Mouse (Mus musculus): ENCODE data around the gene St3gal3. TPM values are rescaled to one million over a fixed set of nuclear protein-coding genes. Genes with fewer than 3 reads are reported as not detected.
A peak's percentile ranks its signal among the peaks of the same experiment; 100 is the strongest.

St3gal3 gene
- total RNA-seq, 2 experiments from 2014 or later = 4.6 to 4.7 TPM

DNA sequence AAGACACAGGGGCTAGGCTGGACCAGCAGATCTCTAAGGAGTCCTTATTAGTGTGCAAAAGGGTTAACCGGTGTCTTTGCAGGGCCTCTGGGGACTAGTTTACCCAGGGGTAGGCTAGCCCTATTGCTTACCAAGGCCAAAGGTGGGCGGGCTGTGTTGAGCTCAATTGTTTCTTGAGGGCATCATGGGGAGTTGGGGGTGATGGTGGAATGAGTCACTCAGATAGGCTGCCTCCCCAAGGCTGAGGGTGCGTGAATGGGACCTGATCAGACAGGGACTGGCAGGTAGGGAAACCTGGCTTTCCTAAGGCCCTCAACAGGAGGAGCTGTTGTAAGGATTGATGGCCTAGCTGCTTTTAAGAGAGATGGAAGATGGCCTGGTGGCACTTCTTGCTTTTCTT is 142.7 kb downstream of the St3gal3 start:
- no peak for ATAC-seq (replicated peaks; ENCODE audit: poor library complexity)

DNA sequence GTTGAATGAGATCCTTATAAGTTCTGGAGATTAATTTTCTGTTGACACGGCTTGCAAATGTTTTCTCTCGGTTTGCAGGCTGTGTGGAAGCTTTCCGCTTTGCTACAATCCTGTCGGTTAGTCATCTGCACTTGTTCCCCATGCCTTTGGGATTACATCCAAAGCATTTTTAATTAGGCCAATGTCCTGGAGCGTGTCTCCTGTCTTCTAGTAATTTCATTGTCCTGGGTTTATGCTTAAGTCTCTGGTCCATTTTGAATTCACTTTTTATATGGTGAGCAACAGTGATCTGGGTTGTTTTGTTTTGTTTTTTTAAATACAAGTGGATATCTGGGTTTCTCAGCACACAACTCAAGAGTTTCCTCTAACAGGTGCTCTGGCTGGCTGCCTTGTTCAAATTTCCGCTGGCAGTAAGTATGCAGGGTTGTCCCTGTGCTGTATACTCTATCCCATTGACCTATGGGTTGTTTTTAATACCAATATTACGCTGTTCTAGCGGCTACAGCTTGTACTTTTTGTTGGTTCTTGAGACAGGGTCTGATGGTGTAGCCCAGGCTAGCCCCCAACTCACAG is 143.6 kb downstream of the St3gal3 start:
- ATAC-seq (replicated peaks; ENCODE audit: poor library complexity) = no peak

DNA sequence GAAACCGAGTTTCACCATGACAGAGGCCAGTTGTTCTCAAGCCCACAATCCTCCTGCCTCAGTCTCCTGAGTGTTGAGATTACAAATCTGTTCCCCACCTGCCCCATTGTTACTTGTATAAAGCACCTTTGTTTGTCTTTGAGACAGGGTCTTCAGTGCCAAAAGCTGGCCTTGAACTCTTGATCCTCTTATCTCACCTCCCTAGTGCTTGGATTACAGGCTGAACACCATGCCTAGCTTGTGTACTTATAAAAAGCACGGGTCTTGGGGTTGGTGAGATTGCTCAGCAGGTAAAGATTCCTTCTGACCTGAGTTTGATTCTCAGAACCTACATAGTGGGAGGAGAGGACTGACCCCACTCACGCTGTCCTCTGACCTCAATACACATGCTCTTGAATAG is 144.1 kb downstream of the St3gal3 start:
- no peak for ATAC-seq (replicated peaks; ENCODE audit: poor library complexity)

DNA sequence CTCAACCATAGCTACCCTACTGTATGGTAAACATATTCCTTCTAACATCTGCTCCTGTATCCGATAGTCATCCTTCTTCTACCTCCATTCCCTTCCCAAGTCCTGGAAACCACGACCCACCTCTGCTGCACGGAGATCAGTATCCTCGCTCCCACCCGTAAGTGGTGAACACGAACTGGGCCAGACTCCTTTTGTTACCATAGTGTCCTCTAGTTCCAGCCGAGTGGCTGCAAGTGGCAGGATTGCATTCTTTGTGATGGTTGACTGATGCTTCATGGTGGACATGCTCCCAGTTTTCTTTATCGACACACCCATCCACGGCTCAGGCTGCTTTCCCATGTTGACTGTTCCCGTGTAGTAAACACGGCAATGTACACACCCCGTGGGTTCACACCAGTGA is 144.9 kb downstream of the St3gal3 start:
- no peak for ATAC-seq (replicated peaks; ENCODE audit: poor library complexity)

DNA sequence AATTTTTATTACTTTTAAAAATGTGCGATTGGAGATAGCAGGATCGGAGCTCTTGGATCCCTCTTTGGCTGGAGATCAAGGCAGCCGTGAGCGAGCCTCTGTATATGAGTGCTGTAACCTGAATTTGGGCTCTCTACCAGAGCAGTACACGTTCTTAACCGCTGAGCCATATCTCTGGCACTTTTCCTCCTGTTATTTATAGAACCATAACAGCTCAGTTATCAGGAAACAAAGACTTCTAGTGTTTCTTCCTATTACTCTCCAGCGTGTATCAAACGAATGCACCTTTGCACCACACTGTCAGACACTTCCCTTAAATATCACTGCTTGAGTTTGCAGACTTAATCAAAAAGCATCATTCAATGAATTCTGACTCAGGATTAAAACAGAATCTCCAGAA is 147.9 kb downstream of the St3gal3 start:
- ATAC-seq (replicated peaks; ENCODE audit: poor library complexity) = peak; percentile 88

DNA sequence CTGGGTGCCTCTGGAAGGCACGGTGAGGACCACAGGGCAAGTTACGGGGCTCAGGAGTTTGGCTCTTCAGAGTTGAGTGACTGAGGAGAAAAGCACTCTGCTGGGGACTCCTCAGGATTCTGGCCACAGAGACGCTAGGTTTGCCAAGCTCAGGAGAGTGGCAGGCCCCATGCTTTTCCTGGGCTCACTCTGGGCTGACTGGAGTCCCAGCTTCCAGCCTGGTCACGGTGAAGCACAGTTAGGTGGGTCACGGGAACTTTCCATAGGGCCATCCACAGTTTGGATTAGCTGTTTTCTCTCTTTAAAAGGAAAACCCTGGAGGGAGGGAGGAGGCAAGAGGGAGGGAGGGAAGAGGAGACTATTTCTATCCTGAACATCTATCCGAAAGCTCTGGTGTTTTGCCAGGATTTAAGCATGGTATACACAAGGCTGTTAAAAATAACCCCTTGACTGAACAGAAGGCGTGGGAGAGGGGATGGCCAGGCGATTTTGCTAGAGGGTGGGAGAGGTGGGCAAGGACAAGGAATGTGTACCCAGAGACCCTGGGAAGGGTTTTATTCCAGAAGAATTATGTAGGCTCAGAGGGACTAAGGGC is 149.6 kb downstream of the St3gal3 start:
- no peak for ATAC-seq (replicated peaks; ENCODE audit: poor library complexity)

DNA sequence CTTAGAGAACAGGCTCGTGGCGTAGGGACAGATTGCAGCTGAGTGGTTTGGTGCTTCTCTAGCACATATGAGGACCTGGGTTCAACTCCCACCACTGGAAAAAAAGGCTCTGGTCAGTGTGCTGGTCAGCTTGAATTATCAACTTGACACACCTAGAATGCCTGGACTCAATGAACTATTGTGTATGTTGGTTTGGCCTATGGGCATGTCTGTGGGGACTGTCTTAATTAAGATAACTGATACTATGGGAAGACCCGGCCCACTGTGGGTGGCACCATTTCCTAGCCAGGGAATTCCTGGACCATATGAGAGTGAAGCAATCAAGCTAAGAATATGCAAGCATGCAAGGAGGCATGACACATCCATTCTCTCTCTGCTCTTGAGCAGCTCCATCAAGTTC is 150.5 kb downstream of the St3gal3 start:
- no peak for ATAC-seq (replicated peaks; ENCODE audit: poor library complexity)

- ATAC-seq (replicated peaks; ENCODE audit: poor library complexity) = 0 out of 2 replicates have a peak, but pooled peaks have one; percentile 15
These were observed 152.0 kb downstream of the St3gal3 start for GRCm38 (mm10) chr4:117982706-117983105.

GRCm38 (mm10) chr4:117981518-117981917 is 153.2 kb downstream of the St3gal3 start:
- no peak for ATAC-seq (replicated peaks; ENCODE audit: poor library complexity)

DNA sequence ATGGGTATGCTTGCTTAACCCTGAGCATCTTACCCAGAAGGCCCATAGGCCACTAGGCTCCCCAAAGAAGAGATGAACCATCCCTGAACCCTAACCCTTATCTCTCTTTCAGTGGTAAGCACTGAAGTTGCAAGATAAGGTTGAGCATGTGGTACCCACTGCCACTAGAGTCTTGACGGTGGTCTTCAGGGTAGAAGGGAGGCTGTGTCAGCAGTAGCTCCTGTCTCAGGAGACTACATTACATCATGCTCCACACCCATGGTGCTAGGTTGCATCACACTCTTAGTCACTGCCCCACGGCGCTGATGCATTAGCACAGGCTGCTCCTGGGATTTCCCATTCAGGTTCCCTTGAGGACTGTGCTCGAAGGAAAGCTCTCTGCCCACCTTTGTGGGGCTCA is 154.6 kb downstream of the St3gal3 start:
- peak; percentile 38; the same call in 1 of the 2 replicates for ATAC-seq (replicated peaks; ENCODE audit: poor library complexity)

DNA sequence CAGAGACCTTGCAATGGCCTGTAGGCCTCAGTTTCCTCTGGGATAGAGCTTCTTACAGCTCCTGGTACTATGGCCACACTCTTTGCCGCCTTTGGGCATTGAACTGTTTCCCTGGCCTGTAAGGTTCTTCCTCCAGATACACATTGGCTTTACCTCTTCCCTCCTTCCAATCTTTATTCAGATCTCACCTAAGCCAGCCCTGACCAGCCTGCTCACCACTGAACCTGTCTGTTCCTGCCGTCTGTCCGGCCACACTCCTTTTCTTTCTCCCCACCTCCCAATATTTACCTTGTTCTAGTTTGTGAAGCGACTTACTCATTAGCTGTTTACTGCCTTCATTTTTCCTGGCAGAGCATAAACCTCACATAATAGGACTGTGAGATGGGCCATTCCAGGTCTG is 155.5 kb downstream of the St3gal3 start:
- ATAC-seq (replicated peaks; ENCODE audit: poor library complexity) = no peak

- no peak for ATAC-seq (replicated peaks; ENCODE audit: poor library complexity)
These were observed 156.4 kb downstream of the St3gal3 start for GRCm38 (mm10) chr4:117978282-117978681.

GRCm38 (mm10) chr4:117977841-117978240 is 156.9 kb downstream of the St3gal3 start:
- ATAC-seq (replicated peaks; ENCODE audit: poor library complexity) = no peak

GRCm38 (mm10) chr4:117977371-117977770 is 157.3 kb downstream of the St3gal3 start:
- no peak for ATAC-seq (replicated peaks; ENCODE audit: poor library complexity)

DNA sequence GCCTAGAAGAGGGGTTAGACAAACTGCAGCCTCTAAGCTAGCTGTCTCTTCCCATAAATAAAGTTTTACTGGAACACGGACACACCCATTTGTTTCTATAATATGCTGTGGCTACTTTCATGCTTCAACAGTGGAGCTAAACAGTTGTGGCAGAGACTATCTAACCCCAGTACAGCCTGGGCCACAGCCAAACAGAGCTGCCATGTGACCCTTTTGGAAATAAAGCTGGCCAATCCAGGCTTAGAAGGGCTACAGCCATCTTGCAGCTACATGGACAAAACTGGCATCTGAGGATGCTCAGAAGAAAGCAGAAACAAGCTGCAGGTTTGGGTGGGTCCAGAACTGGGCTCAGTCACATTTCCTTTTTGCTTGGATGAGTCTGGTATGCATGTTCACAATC is 158.9 kb downstream of the St3gal3 start:
- no peak for ATAC-seq (replicated peaks; ENCODE audit: poor library complexity)

- ATAC-seq (replicated peaks; ENCODE audit: poor library complexity) = no peak
These were observed 160.0 kb downstream of the St3gal3 start for GRCm38 (mm10) chr4:117974719-117975118.

DNA sequence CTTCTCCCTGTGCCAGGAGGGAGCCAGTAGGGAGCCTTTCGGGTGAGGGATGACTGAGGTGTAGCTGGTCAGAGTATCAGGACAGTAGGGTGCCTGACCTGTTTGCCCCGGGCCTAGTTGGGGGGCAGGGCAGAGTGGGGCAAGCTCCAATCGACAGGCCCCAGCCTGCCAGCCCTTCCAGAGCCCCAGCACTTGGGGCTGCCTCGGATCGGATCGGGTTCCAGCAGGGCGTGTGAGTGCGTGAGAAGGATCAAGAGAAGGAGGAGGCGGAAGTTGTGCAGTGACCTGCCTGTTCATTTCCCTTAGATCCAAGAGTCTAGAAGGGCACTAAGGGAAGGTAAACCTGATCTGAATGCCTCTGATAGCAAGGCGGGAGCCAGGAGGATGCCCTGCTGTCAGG is 161.7 kb downstream of the St3gal3 start:
- no peak for ATAC-seq (replicated peaks; ENCODE audit: poor library complexity)

GRCm38 (mm10) chr4:117964346-117965025 is 170.2 kb downstream of the St3gal3 start:
- no peak for ATAC-seq (replicated peaks; ENCODE audit: poor library complexity)

DNA sequence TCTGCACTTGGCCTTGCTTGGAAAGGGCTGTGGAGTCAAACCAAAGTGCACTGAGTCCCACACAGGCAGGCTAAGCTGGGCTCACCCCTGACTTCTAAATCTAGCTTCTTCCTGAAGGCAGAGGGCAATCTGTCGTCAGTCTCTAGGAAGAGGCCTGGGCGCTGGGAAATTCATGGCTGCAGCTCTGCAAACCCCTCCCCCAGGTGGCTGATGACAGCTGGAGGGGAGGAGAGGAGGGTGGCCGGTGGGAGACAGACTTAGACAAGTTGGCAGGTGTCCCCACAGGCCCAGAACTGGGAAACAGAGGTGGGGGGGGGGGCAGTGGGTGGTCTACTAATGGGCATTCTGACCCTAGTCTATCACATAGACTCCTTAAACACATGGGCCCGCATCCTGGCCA is 177.2 kb downstream of the St3gal3 start:
- ATAC-seq (replicated peaks; ENCODE audit: poor library complexity) = no peak

DNA sequence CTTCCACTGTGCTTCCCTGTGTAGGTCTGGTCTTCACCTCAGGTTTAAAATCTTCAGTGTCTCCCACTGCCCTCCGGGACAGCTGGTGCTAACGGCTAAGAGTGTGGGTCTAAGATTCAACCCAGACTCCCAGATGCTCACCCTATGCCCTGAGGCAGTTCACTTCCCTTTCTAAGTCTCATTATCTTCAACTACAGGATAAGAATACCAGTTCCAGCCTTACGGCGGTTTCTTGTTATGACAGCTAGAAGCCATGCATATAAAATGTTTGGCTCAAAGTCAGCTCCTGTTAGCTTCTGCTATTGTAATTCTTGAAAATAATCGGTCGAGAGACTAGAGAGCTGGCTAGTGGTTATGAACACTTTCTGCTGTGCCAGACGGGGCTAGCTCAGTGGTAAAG is 187.2 kb downstream of the St3gal3 start:
- ATAC-seq (replicated peaks; ENCODE audit: poor library complexity) = no peak

GRCm38 (mm10) chr4:117946639-117947305 is 187.9 kb downstream of the St3gal3 start:
- no peak for ATAC-seq (replicated peaks; ENCODE audit: poor library complexity)

GRCm38 (mm10) chr4:117943317-117943716 is 191.4 kb downstream of the St3gal3 start:
- no peak for ATAC-seq (replicated peaks; ENCODE audit: poor library complexity)

All from megakaryocyte progenitor cell, adult 5-6 weeks (primary cell).